Mouse (Mus musculus): ENCODE results near the gene Chrnb1. TPM values are rescaled to one million over a fixed set of nuclear protein-coding genes. Genes with fewer than 3 reads are reported as not detected.

Chrnb1 gene
- 3.2 and 5.8 TPM in 2 replicates for polyA plus RNA-seq (2012; rRNA removed)

GRCm38 (mm10) chr11:69795168-69795982 is at the start of gene Chrnb1:
Gene Chrnb1 (minus strand): TSS chr11:69795943.

DNA sequence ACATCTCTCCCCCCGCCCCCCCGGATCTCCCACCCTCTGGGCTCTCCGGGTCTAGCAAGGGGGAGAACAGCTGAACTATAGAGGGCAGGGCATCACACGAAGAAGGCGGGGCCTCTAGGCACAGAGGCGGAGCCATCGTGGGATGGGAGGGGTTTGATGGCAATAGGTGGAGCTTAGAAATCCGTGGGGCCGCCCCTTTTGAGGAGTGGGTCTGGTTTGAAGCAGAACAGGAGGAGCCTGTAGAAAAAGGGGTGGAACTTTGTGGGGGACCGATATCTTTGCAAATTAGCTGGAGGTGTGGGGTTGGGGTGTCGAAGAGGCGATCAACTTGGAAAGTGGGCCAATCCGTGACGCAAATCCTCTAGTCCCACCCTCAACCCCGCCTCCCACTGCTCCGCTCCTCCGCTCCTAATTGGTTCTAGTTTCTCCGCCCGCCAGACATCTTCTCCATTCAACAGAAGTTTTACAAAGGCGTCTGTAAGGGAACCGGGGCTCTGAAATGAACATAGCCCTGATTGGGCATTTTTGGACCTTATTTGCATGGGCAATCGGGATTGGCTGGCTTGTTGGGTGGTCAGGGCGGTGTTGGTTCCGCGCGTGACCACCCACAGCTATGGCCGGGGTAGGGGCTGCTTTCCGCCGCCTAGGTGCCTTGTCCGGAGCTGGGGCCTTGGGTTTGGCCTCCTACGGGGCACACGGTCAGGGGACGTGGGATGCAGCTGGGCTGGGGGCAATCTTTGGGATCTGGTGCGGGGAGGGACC is 42.4 kb upstream of the Chrnb1 start, which contains the start of gene Tmem256:
Tmem256 (plus strand) TSS at position 563 of the 762 bp plus-strand sequence.

DNA sequence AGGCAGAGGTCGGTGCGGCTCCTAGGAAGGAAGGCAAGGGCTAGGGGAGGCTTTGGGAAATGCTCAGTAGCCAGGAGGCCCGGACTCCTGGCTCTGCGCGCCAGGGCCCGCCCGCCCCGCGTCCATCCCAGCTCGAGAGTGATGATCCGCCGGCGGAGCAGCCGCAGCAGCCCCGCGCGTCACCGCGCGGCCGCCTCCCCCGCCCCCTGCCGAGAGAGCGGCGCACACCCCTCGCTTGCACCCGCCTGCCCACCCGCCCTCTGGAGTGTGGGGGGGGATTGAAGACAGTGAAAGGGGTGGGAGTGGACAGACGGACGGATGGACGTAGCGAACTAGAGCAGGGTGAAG is 41.8 kb upstream of the Chrnb1 start, which contains the start of gene Nlgn2:
Nlgn2 (minus strand) TSS at position 181 of the 348 bp plus-strand sequence.

GRCm38 (mm10) chr11:69822080-69822479 is 26.3 kb upstream of the Chrnb1 start, which contains the start of gene Spem1:
Gene Spem1 (minus strand): TSS chr11:69822180.

DNA sequence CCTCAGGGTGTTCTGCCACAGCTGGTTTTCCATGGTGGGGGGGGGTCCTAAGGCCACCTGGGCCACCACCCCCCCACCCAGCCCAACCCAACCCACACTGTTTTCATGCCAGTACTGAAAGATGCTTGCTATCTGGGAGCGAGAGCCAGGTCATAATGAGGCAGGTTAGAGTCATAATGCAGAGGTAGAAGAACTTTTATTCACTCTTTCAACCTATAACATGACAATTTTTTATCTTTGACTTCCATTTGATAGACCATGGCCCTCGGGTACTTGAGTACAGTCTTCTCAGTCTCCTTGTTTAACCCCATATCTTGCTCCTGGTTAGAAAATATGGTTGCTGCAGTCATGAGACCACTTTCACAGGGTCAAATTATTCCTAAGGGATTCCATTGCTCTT is 22.6 kb upstream of the Chrnb1 start, which contains the start of gene Spem2:
Spem2 (minus strand) TSS at position 101 of the 400 bp plus-strand sequence.

DNA sequence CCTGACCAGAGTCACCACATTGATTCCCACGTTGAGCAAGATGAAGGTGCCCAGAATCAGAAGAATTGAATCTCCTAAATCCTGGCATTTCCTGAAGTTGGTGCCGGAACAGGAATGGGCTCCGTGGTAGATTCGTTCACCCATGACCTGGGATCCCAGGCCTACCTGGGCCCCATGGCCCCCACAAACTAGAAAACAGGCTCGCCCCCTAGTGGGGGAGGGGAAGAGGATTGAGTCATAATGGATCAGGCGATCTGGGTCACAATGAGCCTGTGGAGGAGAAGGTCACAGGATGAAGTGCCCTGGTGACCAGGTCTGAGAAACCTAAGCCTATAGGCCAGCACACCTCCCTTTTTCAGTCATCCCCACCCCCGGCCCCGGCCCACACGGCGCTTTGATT is 19.4 kb upstream of the Chrnb1 start, which contains the start of gene Gm39566:
Gm39566 (minus strand) TSS at position 144 of the 400 bp plus-strand sequence.

GRCm38 (mm10) chr11:69804972-69805909 is 9.5 kb upstream of the Chrnb1 start, which contains the start of gene Tmem102:
Gene Tmem102 (minus strand): TSS chr11:69805624.

GRCm38 (mm10) chr11:69801379-69801977 is 5.7 kb upstream of the Chrnb1 start, which contains the start of gene Fgf11:
Gene Fgf11 (minus strand): TSS chr11:69801857.

DNA sequence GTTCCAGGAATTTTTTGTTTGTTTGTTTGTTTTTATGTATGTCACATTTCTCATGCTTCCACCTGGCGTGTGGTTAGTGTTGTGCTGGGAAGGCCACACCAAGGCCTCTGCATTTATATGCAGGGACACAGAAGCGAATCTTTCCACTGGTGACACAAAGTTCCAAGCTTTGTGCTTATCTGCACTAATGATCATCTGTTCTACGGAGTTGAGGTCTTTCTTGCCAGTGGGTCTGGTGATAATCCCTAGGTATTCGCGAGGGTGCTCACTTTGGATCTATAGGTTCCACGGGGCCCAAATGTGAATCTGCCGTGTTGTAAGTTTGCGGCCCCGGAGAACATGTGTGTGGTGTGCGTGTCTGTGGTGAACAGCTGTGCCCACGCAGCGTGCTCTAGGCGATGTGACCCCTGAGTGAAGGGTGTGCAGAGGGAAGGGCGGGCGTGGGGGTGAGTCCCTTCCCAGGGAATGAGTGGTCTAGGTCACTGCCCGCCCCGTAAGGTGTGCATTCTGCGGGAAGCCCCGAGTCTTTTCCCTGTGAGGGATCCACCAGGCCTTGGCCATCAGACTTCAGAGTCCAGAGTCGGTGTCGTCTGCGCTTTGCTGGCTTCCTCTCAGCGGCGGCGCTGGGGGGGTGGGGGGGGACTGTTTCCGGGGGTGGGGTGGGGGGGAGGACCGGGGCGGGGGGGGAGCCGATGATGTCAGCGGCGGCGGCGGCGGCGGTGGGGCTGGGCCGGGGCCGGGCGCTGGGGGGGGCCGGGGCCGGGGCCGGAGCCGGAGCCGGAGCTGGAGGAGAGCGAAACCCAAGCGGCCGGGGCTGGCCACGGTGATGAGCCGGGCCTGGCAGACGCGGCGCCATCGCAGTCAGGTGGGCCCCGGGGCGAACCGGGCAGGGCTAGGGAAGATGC is 30.3 kb downstream of the Chrnb1 start, which contains the start of gene Zbtb4:
Zbtb4 (plus strand) TSS at position 692 of the 905 bp plus-strand sequence.

GRCm38 (mm10) chr11:69761868-69762267 is 33.9 kb downstream of the Chrnb1 start, which contains the start of gene Slc35g3:
Gene Slc35g3 (minus strand): TSS chr11:69761968.

GRCm38 (mm10) chr11:69758478-69758970 is 37.2 kb downstream of the Chrnb1 start, which contains the start of gene Polr2a:
Gene Polr2a (minus strand): TSS chr11:69758637.

Other genes starting within 250 kb of the Chrnb1 start
- gene Dnah2, start 246.8 kb downstream of the Chrnb1 start, polyA plus RNA-seq (2012; rRNA removed), result 0.01 and 0.08 TPM in 2 replicates
- 0.27 and 0.34 TPM in 2 replicates for gene Efnb3, start 235.7 kb downstream of the Chrnb1 start, polyA plus RNA-seq (2012; rRNA removed)
- 8.5 and 11.1 TPM in 2 replicates for gene Wrap53, start 215.7 kb downstream of the Chrnb1 start, polyA plus RNA-seq (2012; rRNA removed)
- 22.0 and 27.4 TPM in 2 replicates for gene Trp53, start 215.6 kb downstream of the Chrnb1 start, polyA plus RNA-seq (2012; rRNA removed)
- gene Atp1b2, start 190.0 kb downstream of the Chrnb1 start, polyA plus RNA-seq (2012; rRNA removed), result 4.4 and 7.2 TPM in 2 replicates
- not detected in 2 replicates for gene Shbg, start 178.0 kb downstream of the Chrnb1 start, polyA plus RNA-seq (2012; rRNA removed)
- gene Sat2, start 173.9 kb downstream of the Chrnb1 start, polyA plus RNA-seq (2012; rRNA removed), result 0.60 and 0.94 TPM in 2 replicates
- gene Fxr2, start 163.0 kb downstream of the Chrnb1 start, polyA plus RNA-seq (2012; rRNA removed), result 26.3 and 30.1 TPM in 2 replicates
- gene Sox15, start 140.6 kb downstream of the Chrnb1 start, polyA plus RNA-seq (2012; rRNA removed), result 5.0 and 6.1 TPM in 2 replicates
- gene Mpdu1, start 133.3 kb downstream of the Chrnb1 start, polyA plus RNA-seq (2012; rRNA removed), result 79.1 and 96.6 TPM in 2 replicates
- gene Cd68, start 129.8 kb downstream of the Chrnb1 start, polyA plus RNA-seq (2012; rRNA removed), result 19.8 and 26.7 TPM in 2 replicates
- 47.2 and 66.8 TPM in 2 replicates for gene Eif4a1, start 123.5 kb downstream of the Chrnb1 start, polyA plus RNA-seq (2012; rRNA removed)
- 10.6 and 12.6 TPM in 2 replicates for gene Senp3, start 113.9 kb downstream of the Chrnb1 start, polyA plus RNA-seq (2012; rRNA removed)
- 1.0 and 1.7 TPM in 2 replicates for gene Tnfsf13, start 110.2 kb downstream of the Chrnb1 start, polyA plus RNA-seq (2012; rRNA removed)
- 15.9 and 22.7 TPM in 2 replicates for gene Tnfsf12, start 100.1 kb downstream of the Chrnb1 start, polyA plus RNA-seq (2012; rRNA removed)
- gene Tnfsfm13, start 99.8 kb downstream of the Chrnb1 start, polyA plus RNA-seq (2012; rRNA removed), result 4.2 and 5.1 TPM in 2 replicates
- gene Polr2a, start 37.3 kb downstream of the Chrnb1 start, polyA plus RNA-seq (2012; rRNA removed), result 7.3 and 12.3 TPM in 2 replicates
- 0.12 and 0.19 TPM in 2 replicates for gene Slc35g3, start 34.0 kb downstream of the Chrnb1 start, polyA plus RNA-seq (2012; rRNA removed)
- 10.3 and 17.5 TPM in 2 replicates for gene Zbtb4, start 30.0 kb downstream of the Chrnb1 start, polyA plus RNA-seq (2012; rRNA removed)
- 2.3 and 2.6 TPM in 2 replicates for gene Fgf11, start 5.9 kb upstream of the Chrnb1 start, polyA plus RNA-seq (2012; rRNA removed)
- 23.4 and 35.3 TPM in 2 replicates for gene Tmem102, start 9.7 kb upstream of the Chrnb1 start, polyA plus RNA-seq (2012; rRNA removed)
- not detected in 2 replicates for gene Gm39566, start 19.4 kb upstream of the Chrnb1 start, polyA plus RNA-seq (2012; rRNA removed)
- gene Spem2, start 22.5 kb upstream of the Chrnb1 start, polyA plus RNA-seq (2012; rRNA removed), result not detected in 2 replicates
- gene Spem1, start 26.2 kb upstream of the Chrnb1 start, polyA plus RNA-seq (2012; rRNA removed), result 0.05 TPM in 1 of 2 replicates, not detected in the other
- gene Nlgn2, start 41.8 kb upstream of the Chrnb1 start, polyA plus RNA-seq (2012; rRNA removed), result 10.0 and 11.0 TPM in 2 replicates
- gene Tmem256, start 42.6 kb upstream of the Chrnb1 start, polyA plus RNA-seq (2012; rRNA removed), result 105 and 145 TPM in 2 replicates
- 51.9 and 53.6 TPM in 2 replicates for gene Plscr3, start 50.4 kb upstream of the Chrnb1 start, polyA plus RNA-seq (2012; rRNA removed)
- gene Tnk1, start 62.8 kb upstream of the Chrnb1 start, polyA plus RNA-seq (2012; rRNA removed), result 18.6 and 19.9 TPM in 2 replicates
- not detected in 2 replicates for gene Tmem95, start 82.1 kb upstream of the Chrnb1 start, polyA plus RNA-seq (2012; rRNA removed)
- 7.2 and 8.2 TPM in 2 replicates for gene Kctd11, start 85.5 kb upstream of the Chrnb1 start, polyA plus RNA-seq (2012; rRNA removed)
- 0.81 and 1.9 TPM in 2 replicates for gene Acap1, start 99.6 kb upstream of the Chrnb1 start, polyA plus RNA-seq (2012; rRNA removed)
- 0.77 and 1.0 TPM in 2 replicates for gene 2810408A11Rik, start 105.0 kb upstream of the Chrnb1 start, polyA plus RNA-seq (2012; rRNA removed)
- gene Neurl4, start 105.1 kb upstream of the Chrnb1 start, polyA plus RNA-seq (2012; rRNA removed), result 11.5 and 14.7 TPM in 2 replicates
- gene Gps2, start 117.9 kb upstream of the Chrnb1 start, polyA plus RNA-seq (2012; rRNA removed), result 71.1 and 72.4 TPM in 2 replicates
- 152 and 162 TPM in 2 replicates for gene Eif5a, start 126.0 kb upstream of the Chrnb1 start, polyA plus RNA-seq (2012; rRNA removed)
- gene Ybx2, start 139.9 kb upstream of the Chrnb1 start, polyA plus RNA-seq (2012; rRNA removed), result 26.1 and 33.8 TPM in 2 replicates
- 51.9 and 55.0 TPM in 2 replicates for gene Slc2a4, start 152.2 kb upstream of the Chrnb1 start, polyA plus RNA-seq (2012; rRNA removed)
- 3.6 and 4.8 TPM in 2 replicates for gene Cldn7, start 168.8 kb upstream of the Chrnb1 start, polyA plus RNA-seq (2012; rRNA removed)
- 39.4 and 42.7 TPM in 2 replicates for gene Ctdnep1, start 185.2 kb upstream of the Chrnb1 start, polyA plus RNA-seq (2012; rRNA removed)
- 27.8 and 29.8 TPM in 2 replicates for gene Elp5, start 186.6 kb upstream of the Chrnb1 start, polyA plus RNA-seq (2012; rRNA removed)
- gene Gabarap, start 195.2 kb upstream of the Chrnb1 start, polyA plus RNA-seq (2012; rRNA removed), result 180 and 211 TPM in 2 replicates
- 2.7 and 4.8 TPM in 2 replicates for gene Phf23, start 199.8 kb upstream of the Chrnb1 start, polyA plus RNA-seq (2012; rRNA removed)
- gene Dvl2, start 204.7 kb upstream of the Chrnb1 start, polyA plus RNA-seq (2012; rRNA removed), result 5.2 and 6.7 TPM in 2 replicates
- gene Acadvl, start 219.5 kb upstream of the Chrnb1 start, polyA plus RNA-seq (2012; rRNA removed), result 53.2 and 55.7 TPM in 2 replicates
- 5.7 and 6.6 TPM in 2 replicates for gene Dlg4, start 221.0 kb upstream of the Chrnb1 start, polyA plus RNA-seq (2012; rRNA removed)

Measured in stomach, adult 2 months (tissue).